Comparison of ENCODE assay signal across 9 mouse cellular contexts in the genomic region with DNA sequence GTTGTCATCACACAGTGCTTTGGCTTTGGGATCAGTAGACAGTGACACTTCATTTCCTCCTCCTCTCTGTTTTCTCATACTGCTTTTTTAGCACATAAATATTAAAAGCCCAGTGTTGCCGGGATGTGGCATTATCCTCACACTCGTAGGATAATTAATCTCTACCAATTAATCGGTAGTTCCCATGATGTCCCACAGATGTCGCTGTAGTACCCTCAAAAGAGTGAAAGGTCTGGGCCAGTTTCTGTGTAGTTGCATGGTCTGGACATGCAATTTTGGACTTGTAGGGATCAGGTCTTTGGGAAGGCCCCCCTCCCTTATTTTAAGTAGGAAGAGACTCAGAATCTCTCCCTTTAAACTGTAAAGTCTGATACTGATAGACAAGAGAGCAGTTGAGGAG. TPM values are rescaled to one million over a fixed set of nuclear protein-coding genes. Genes with fewer than 3 reads are reported as not detected.
DNase-seq lines count a peak whose midpoint lies in the region; ATAC-seq and TF ChIP-seq lines count a peak whose summit lies in the region.
"Had no signal": no experiment of that assay in that cellular context is flagged by ENCODE, and none has a peak within 500 bp of the region (broad histone marks: within the 10 kb centered on the region; RNA-seq: fewer than 3 reads in every experiment).

No protein-coding gene starts in this region.

- H3K27me3 ChIP-seq in heart, adult 2 months (ENCODE audit: control insufficient read depth, insufficient read depth, low read length): no peaks in the 10 kb centered on the region
- H3K27me3 ChIP-seq in heart, embryonic 10.5 days (ENCODE audit: insufficient read depth, poor library complexity, severe bottlenecking): no peaks in the 10 kb centered on the region
- no peaks in the 10 kb centered on the region for H3K27me3 ChIP-seq in midbrain, embryonic 14.5 days (ENCODE audit: control insufficient read depth, insufficient read depth, low read length)
- H3K27me3 ChIP-seq in midbrain, embryonic 10.5 days (ENCODE audit: low read depth, poor library complexity, severe bottlenecking): no peaks in the 10 kb centered on the region
- H3K27me3 ChIP-seq in neural tube, embryonic 15.5 days (replicated peaks): no peaks in the 10 kb centered on the region

- H3K4me2 ChIP-seq in midbrain, embryonic 14.5 days (ENCODE audit: low read length): no peak overlapping the region
- H3K4me2 ChIP-seq in neural tube, embryonic 15.5 days: no peak overlapping the region

- H3K27ac ChIP-seq in heart, adult 2 months: no peak overlapping the region
- no peak overlapping the region for H3K27ac ChIP-seq in heart, embryonic 10.5 days
- H3K27ac ChIP-seq in midbrain, embryonic 14.5 days (replicated peaks; ENCODE audit: low read depth, low read length): no peak overlapping the region
- no peak overlapping the region for H3K27ac ChIP-seq in midbrain, embryonic 10.5 days (replicated peaks)
- no peak overlapping the region for H3K27ac ChIP-seq in neural tube, embryonic 15.5 days (replicated peaks)

- no peaks in the 10 kb centered on the region for H3K79me2 ChIP-seq in heart, adult 2 months (replicated peaks; ENCODE audit: control insufficient read depth, insufficient read depth, low read length)

- peak; percentile 70 for TF ChIP-seq CTCF in heart, adult 2 months (IDR thresholded peaks at IDR 0.05)

- ATAC-seq in midbrain, embryonic 14.5 days (ENCODE audit: low FRiP score, low TSS enrichment): no peak
- no peak for ATAC-seq in frontal cortex, adult (ENCODE audit: low TSS enrichment)
- no peak for ATAC-seq in neural tube, embryonic 15.5 days (ENCODE audit: low FRiP score)

- no peak overlapping the region for H3K4me3 ChIP-seq in heart, adult 2 months
- H3K4me3 ChIP-seq in heart, embryonic 10.5 days: no peak overlapping the region
- no peak overlapping the region for H3K4me3 ChIP-seq in midbrain, embryonic 14.5 days (replicated peaks; ENCODE audit: low read depth, low read length)
- H3K4me3 ChIP-seq in midbrain, embryonic 10.5 days: no peak overlapping the region
- no peak overlapping the region for H3K4me3 ChIP-seq in neural tube, embryonic 15.5 days (replicated peaks)

- no peak overlapping the region for H3K9ac ChIP-seq in heart, adult 2 months (ENCODE audit: low read depth, low read length)
- H3K9ac ChIP-seq in midbrain, embryonic 14.5 days (replicated peaks; ENCODE audit: low read length): no peak overlapping the region
- H3K9ac ChIP-seq in neural tube, embryonic 15.5 days (replicated peaks): no peak overlapping the region

- no peaks in the 10 kb centered on the region for H3K4me1 ChIP-seq in heart, adult 2 months (ENCODE audit: control insufficient read depth, insufficient read depth, low read length)
- no peaks in the 10 kb centered on the region for H3K4me1 ChIP-seq in heart, embryonic 10.5 days
- H3K4me1 ChIP-seq in midbrain, embryonic 14.5 days (ENCODE audit: control insufficient read depth, insufficient read depth, low read length): no peaks in the 10 kb centered on the region
- no peaks in the 10 kb centered on the region for H3K4me1 ChIP-seq in midbrain, embryonic 10.5 days
- H3K4me1 ChIP-seq in neural tube, embryonic 15.5 days: no peaks in the 10 kb centered on the region

- TF ChIP-seq EP300 in heart, adult 2 months (IDR thresholded peaks at IDR 0.05; ENCODE audit: insufficient read depth, low read depth, low read length): no peak

- intact Hi-C loops in heart, adult 2 months (cut with DNase I): no loop called here

- WGBS in heart, adult 2 months: 46% methylated on average over 4 of the region's 4 CpGs
- 42% methylated on average over 4 of the region's 4 CpGs for WGBS in heart, embryonic 10.5 days
- WGBS in midbrain, embryonic 14.5 days: 20% methylated on average over 4 of the region's 4 CpGs
- WGBS in midbrain, embryonic 10.5 days: 43% methylated on average over 4 of the region's 4 CpGs
- WGBS in neural tube, embryonic 15.5 days: 24% methylated on average over 4 of the region's 4 CpGs

- no peaks in the 10 kb centered on the region for H3K36me3 ChIP-seq in heart, adult 2 months (ENCODE audit: control insufficient read depth, insufficient read depth, low read length)
- H3K36me3 ChIP-seq in heart, embryonic 10.5 days: peaks cover 95% of the 10 kb centered on the region
- peaks cover 95% of the 10 kb centered on the region for H3K36me3 ChIP-seq in midbrain, embryonic 14.5 days (ENCODE audit: control insufficient read depth, insufficient read depth, low read length)
- peaks cover 100% of the 10 kb centered on the region for H3K36me3 ChIP-seq in midbrain, embryonic 10.5 days
- H3K36me3 ChIP-seq in neural tube, embryonic 15.5 days: peaks cover 96% of the 10 kb centered on the region

- no peak for DNase-seq in heart, adult 2 months
- no peak for DNase-seq in heart, embryonic 10.5 days (ENCODE audit: low spot score)
- DNase-seq in midbrain, embryonic 14.5 days: peak; percentile 78
- DNase-seq in midbrain, embryonic 10.5 days (ENCODE audit: low spot score): no peak
- DNase-seq in adipocyte (ENCODE audit: low spot score): peak; percentile 15
- DNase-seq in lung, postnatal 14 days: peak; percentile 40

- no peak for TF ChIP-seq POLR2A in heart, adult 2 months (IDR thresholded peaks at IDR 0.05; ENCODE audit: insufficient read depth, low read depth, low read length)

- H3K9me3 ChIP-seq in heart, embryonic 10.5 days: no peaks in the 10 kb centered on the region
- H3K9me3 ChIP-seq in midbrain, embryonic 14.5 days (ENCODE audit: control insufficient read depth, low read length): no peaks in the 10 kb centered on the region
- no peaks in the 10 kb centered on the region for H3K9me3 ChIP-seq in midbrain, embryonic 10.5 days (replicated peaks)
- H3K9me3 ChIP-seq in neural tube, embryonic 15.5 days (replicated peaks): no peaks in the 10 kb centered on the region

RNA-seq across cellular contexts. Expression of gene Spaca9, which starts 18.8 kb away (rescaled TPM):
- not detected for total RNA-seq in heart, adult 2 months (2021)
- polyA plus RNA-seq in heart, adult 2 months (2012; rRNA removed): 0.50 and 1.7 TPM in 2 replicates
- polyA plus RNA-seq in heart, embryonic 10.5 days (2016; fragmentation: Nextera tagmentation; extraction: Ambion mirVana): 3.2 and 4.7 TPM in 2 replicates
- polyA plus RNA-seq in midbrain, embryonic 14.5 days (2014; fragmentation: Nextera tagmentation; extraction: Ambion mirVana): 1.1 and 1.6 TPM in 2 replicates
- 1.7 and 3.2 TPM in 2 replicates for polyA plus RNA-seq in midbrain, embryonic 10.5 days (2016; fragmentation: Nextera tagmentation; extraction: Ambion mirVana)
- 1.5 TPM in 2 replicates for polyA plus RNA-seq in neural tube, embryonic 15.5 days (2015; fragmentation: Nextera tagmentation; extraction: Ambion mirVana)

RNA-seq across cellular contexts. Expression of gene Ak8, which starts 19.3 kb away (rescaled TPM):
- total RNA-seq in heart, adult 2 months (2021): not detected
- polyA plus RNA-seq in heart, adult 2 months (2012; rRNA removed): 0.18 and 0.59 TPM in 2 replicates
- 0.55 and 1.1 TPM in 2 replicates for polyA plus RNA-seq in heart, embryonic 10.5 days (2016; fragmentation: Nextera tagmentation; extraction: Ambion mirVana)
- 3.0 and 4.3 TPM in 2 replicates for polyA plus RNA-seq in midbrain, embryonic 14.5 days (2014; fragmentation: Nextera tagmentation; extraction: Ambion mirVana)
- 0.61 and 0.72 TPM in 2 replicates for polyA plus RNA-seq in midbrain, embryonic 10.5 days (2016; fragmentation: Nextera tagmentation; extraction: Ambion mirVana)
- 1.7 and 1.8 TPM in 2 replicates for polyA plus RNA-seq in neural tube, embryonic 15.5 days (2015; fragmentation: Nextera tagmentation; extraction: Ambion mirVana)

RNA-seq across cellular contexts. Expression of gene Tsc1, which starts 39.7 kb away (rescaled TPM):
- total RNA-seq in heart, adult 2 months (2021): 10 to 100 TPM; 24.9 to 29.3 TPM
- polyA plus RNA-seq in heart, adult 2 months (2012; rRNA removed): 11.5 and 22.7 TPM in 2 replicates
- 17.8 and 23.8 TPM in 2 replicates for polyA plus RNA-seq in heart, embryonic 10.5 days (2016; fragmentation: Nextera tagmentation; extraction: Ambion mirVana)
- polyA plus RNA-seq in midbrain, embryonic 14.5 days (2014; fragmentation: Nextera tagmentation; extraction: Ambion mirVana): 23.0 and 32.9 TPM in 2 replicates
- polyA plus RNA-seq in midbrain, embryonic 10.5 days (2016; fragmentation: Nextera tagmentation; extraction: Ambion mirVana): 21.7 and 25.7 TPM in 2 replicates
- polyA plus RNA-seq in neural tube, embryonic 15.5 days (2015; fragmentation: Nextera tagmentation; extraction: Ambion mirVana): 29.8 and 33.3 TPM in 2 replicates

RNA-seq across cellular contexts. Expression of gene Gfi1b, which starts 58.9 kb away (rescaled TPM):
- total RNA-seq in heart, adult 2 months (2021): not detected
- 0.12 TPM in 2 replicates for polyA plus RNA-seq in heart, adult 2 months (2012; rRNA removed)
- polyA plus RNA-seq in heart, embryonic 10.5 days (2016; fragmentation: Nextera tagmentation; extraction: Ambion mirVana): 11.0 and 12.2 TPM in 2 replicates
- polyA plus RNA-seq in midbrain, embryonic 14.5 days (2014; fragmentation: Nextera tagmentation; extraction: Ambion mirVana): 0.12 TPM in 1 of 2 replicates, not detected in the other
- polyA plus RNA-seq in midbrain, embryonic 10.5 days (2016; fragmentation: Nextera tagmentation; extraction: Ambion mirVana): 4.3 and 4.5 TPM in 2 replicates
- polyA plus RNA-seq in neural tube, embryonic 15.5 days (2015; fragmentation: Nextera tagmentation; extraction: Ambion mirVana): 0.87 TPM in 1 of 2 replicates, not detected in the other
- total RNA-seq: adrenal gland, postnatal 36 days had no signal

Comparison
In these comparisons a context has a peak if more than half of its experiments do, and no peak if none do; other contexts are left out.
1. DNase-seq: peak in midbrain, embryonic 14.5 days (single experiment), adipocyte (single experiment) and lung, postnatal 14 days (single experiment); none in heart, adult 2 months (0 of 2), heart, embryonic 10.5 days (single experiment) and midbrain, embryonic 10.5 days (single experiment).